Mouse (Mus musculus) heart, embryonic 16.5 days (tissue): Measurements from ENCODE around the gene Cfd. TPM values are rescaled to one million over a fixed set of nuclear protein-coding genes. Genes with fewer than 3 reads are reported as not detected.
A peak's percentile ranks its signal among the peaks of the same experiment; 100 is the strongest.

ENCODE experiments used
- ATAC-seq: fragments of 200-750 bp; cut with Nextera tagmentation; replicated peaks from 2 replicates; pipeline ENCODE4 v1.8.0; 2017; ENCODE audit warnings: moderate number of reproducible peaks; ENCODE audit not compliant: insufficient read depth, low FRiP score; ENCODE audit errors: extremely low read depth
- H3K27ac ChIP-seq: fragments of 300-500 bp; sonication (generic); 2 replicates; pipeline ENCODE4 v1.5.1; 2014; ENCODE audit warnings: mild to moderate bottlenecking, low read length, control low read depth, moderate library complexity
- H3K27me3 ChIP-seq: fragments of 300-500 bp; sonication (generic); 2 replicates; pipeline ENCODE4 v1.6.1; 2014; ENCODE audit warnings: low read length, mixed read lengths; ENCODE audit not compliant: control insufficient read depth, insufficient read depth
- H3K36me3 ChIP-seq: fragments of 300-500 bp; sonication (generic); 2 replicates; pipeline ENCODE4 v1.6.1; 2014; ENCODE audit not compliant: control insufficient read depth, insufficient read depth
- H3K4me1 ChIP-seq: fragments of 300-500 bp; sonication (generic); 2 replicates; pipeline ENCODE4 v1.6.1; 2014; ENCODE audit warnings: low read length, mixed read lengths; ENCODE audit not compliant: control insufficient read depth, insufficient read depth
- H3K4me2 ChIP-seq: fragments of 300-500 bp; sonication (generic); 2 replicates; pipeline ENCODE4 v1.6.1; 2014; ENCODE audit warnings: low read depth, mild to moderate bottlenecking, control low read depth, low read length
- H3K4me3 ChIP-seq: fragments of 300-500 bp; sonication (generic); 2 replicates; pipeline ENCODE4 v1.5.1; 2014; ENCODE audit warnings: mild to moderate bottlenecking, control low read depth, low read length
- H3K9ac ChIP-seq: fragments of 300-500 bp; sonication (generic); 2 replicates; pipeline ENCODE4 v1.6.1; 2014; ENCODE audit warnings: low read length, control low read depth
- H3K9me3 ChIP-seq: fragments of 300-500 bp; sonication (generic); replicated peaks from 2 replicates; pipeline ENCODE4 v1.6.1; 2016; ENCODE audit warnings: low read length; ENCODE audit not compliant: control insufficient read depth
- WGBS: fragments of 180-500 bp; shearing (Covaris S2); extraction: QIAGEN DNeasy Blood & Tissue Kit; methylation state at CpG from one replicate; pipeline ENCODE4 v1.1.7; 2014; 5-methylcytosine and 5-hydroxymethylcytosine counted together
- polyA plus RNA-seq: library from polyadenylated mRNA; unstranded; fragments of >200 nt; fragmentation: Nextera tagmentation; extraction: Ambion mirVana; gene quantifications from 2 replicates; pipeline ENCODE4 v1.2.1, GENCODE M21; 2015

Gene Cfd
- polyA plus RNA-seq, 1 experiment from 2014 or later: not detected

GRCm38 (mm10) chr10:79896306-79896705, 5.7 kb downstream of the Cfd start:
- Histone ChIP-seq H3K4me2 (no peak overlapping the region), H3K4me3 (no peak overlapping the region), H3K27ac (no peak overlapping the region), H3K27me3 (no peaks in the 10 kb centered on the region), H3K4me1 (no peaks in the 10 kb centered on the region), H3K9ac (no peak overlapping the region), H3K36me3 (peaks cover 24% of the 10 kb centered on the region), H3K9me3 (no peaks in the 10 kb centered on the region)
- 88% methylated on average over 16 of the region's 16 CpGs for WGBS
- ATAC-seq: no peak

GRCm38 (mm10) chr10:79896814-79897213, 6.2 kb downstream of the Cfd start:
- Histone ChIP-seq H3K9me3 (no peaks in the 10 kb centered on the region), H3K27me3 (no peaks in the 10 kb centered on the region), H3K9ac (no peak overlapping the region), H3K27ac (no peak overlapping the region), H3K4me2 (no peak overlapping the region), H3K36me3 (peaks cover 24% of the 10 kb centered on the region), H3K4me1 (no peaks in the 10 kb centered on the region), H3K4me3 (no peak overlapping the region)
- no peak for ATAC-seq
- 84% methylated on average over 13 of the region's 13 CpGs for WGBS

- H3K4me1 ChIP-seq: no peaks in the 10 kb centered on the region
- no peak overlapping the region for H3K4me3 ChIP-seq
- no peak overlapping the region for H3K9ac ChIP-seq
- H3K36me3 ChIP-seq: peaks cover 25% of the 10 kb centered on the region
- H3K9me3 ChIP-seq: no peaks in the 10 kb centered on the region
- H3K4me2 ChIP-seq: no peak overlapping the region
- 53% methylated on average over 20 of the region's 20 CpGs for WGBS
- H3K27me3 ChIP-seq: no peaks in the 10 kb centered on the region
- H3K27ac ChIP-seq: no peak overlapping the region
- no peak for ATAC-seq
Measured at GRCm38 (mm10) chr10:79897316-79898245, 6.9 kb downstream of the Cfd start.

GRCm38 (mm10) chr10:79900951-79901410, 10.3 kb downstream of the Cfd start:
- peaks cover 37% of the 10 kb centered on the region for H3K36me3 ChIP-seq
- no peak overlapping the region for H3K9ac ChIP-seq
- no peaks in the 10 kb centered on the region for H3K4me1 ChIP-seq
- 68% methylated on average over 2 of the region's 2 CpGs for WGBS
- H3K4me3 ChIP-seq: no peak overlapping the region
- no peaks in the 10 kb centered on the region for H3K27me3 ChIP-seq
- no peak for ATAC-seq
- no peak overlapping the region for H3K4me2 ChIP-seq
- H3K27ac ChIP-seq: no peak overlapping the region
- H3K9me3 ChIP-seq: no peaks in the 10 kb centered on the region

GRCm38 (mm10) chr10:79906712-79907111, 16.1 kb downstream of the Cfd start:
- Histone ChIP-seq H3K4me1 (peaks cover 6% of the 10 kb centered on the region), H3K9ac (no peak overlapping the region), H3K9me3 (no peaks in the 10 kb centered on the region), H3K36me3 (peaks cover 33% of the 10 kb centered on the region), H3K27me3 (no peaks in the 10 kb centered on the region), H3K4me3 (no peak overlapping the region), H3K4me2 (no peak overlapping the region), H3K27ac (no peak overlapping the region)
- 92% methylated on average over 9 of the region's 9 CpGs for WGBS
- ATAC-seq: no peak

- 95% methylated on average over 10 of the region's 10 CpGs for WGBS
- H3K9me3 ChIP-seq: no peaks in the 10 kb centered on the region
- H3K27me3 ChIP-seq: no peaks in the 10 kb centered on the region
- no peak overlapping the region for H3K27ac ChIP-seq
- no peak overlapping the region for H3K4me2 ChIP-seq
- H3K36me3 ChIP-seq: peaks cover 34% of the 10 kb centered on the region
- peaks cover 6% of the 10 kb centered on the region for H3K4me1 ChIP-seq
- no peak overlapping the region for H3K4me3 ChIP-seq
- ATAC-seq: no peak
- H3K9ac ChIP-seq: no peak overlapping the region
Measured at GRCm38 (mm10) chr10:79907415-79907814, 16.8 kb downstream of the Cfd start.

- Histone ChIP-seq H3K36me3 (peaks cover 28% of the 10 kb centered on the region), H3K27me3 (no peaks in the 10 kb centered on the region), H3K9ac (peak within 1 kb of the TSS; percentile 99), H3K4me1 (peaks cover 6% of the 10 kb centered on the region), H3K27ac (peak within 1 kb of the TSS; percentile 98), H3K4me2 (peak within 1 kb of the TSS; percentile 66), H3K4me3 (peak within 1 kb of the TSS; percentile 90), H3K9me3 (no peaks in the 10 kb centered on the region)
- 2% methylated on average over 52 of the region's 52 CpGs for WGBS
- ATAC-seq: peak; percentile 98
Measured at GRCm38 (mm10) chr10:79908167-79909091, 17.8 kb downstream of the Cfd start, which contains the start of gene Med16. Med16 (minus strand) TSS chr10:79908923.

- H3K4me3 ChIP-seq: peak overlapping the region; percentile 15; the same call in 1 of the 2 replicates
- H3K27me3 ChIP-seq: no peaks in the 10 kb centered on the region
- ATAC-seq: peak; percentile 50
- peak overlapping the region; percentile 37 for H3K9ac ChIP-seq
- peaks cover 24% of the 10 kb centered on the region for H3K36me3 ChIP-seq
- peak overlapping the region; percentile 50 for H3K4me2 ChIP-seq
- no peaks in the 10 kb centered on the region for H3K9me3 ChIP-seq
- peak overlapping the region; percentile 66 for H3K27ac ChIP-seq
- WGBS: 21% methylated on average over 14 of the region's 14 CpGs
- H3K4me1 ChIP-seq: peaks cover 14% of the 10 kb centered on the region
Measured at GRCm38 (mm10) chr10:79909092-79909922, 18.7 kb downstream of the Cfd start.
